Mouse (Mus musculus) splenic B cell, adult 2 months (primary cell): ENCODE results near the gene Chst3.
"Not testable (repeated sequence)": the region's sequence is repeated elsewhere in the genome, so short reads cannot be mapped to it uniquely, and the experiment has no call there.

ENCODE experiments used
- DNase-seq: peaks from one replicate; pipeline ENCODE4 v3.0.0-alpha.2; 2011; ENCODE audit warnings: low read depth, low spot score
- H3K27me3 ChIP-seq: 2 replicates; pipeline ENCODE4 v1.6.1; 2012; ENCODE audit warnings: mild to moderate bottlenecking, low read length, moderate library complexity, mixed read lengths; ENCODE audit not compliant: control insufficient read depth, poor library complexity, insufficient read depth, severe bottlenecking
- H3K36me3 ChIP-seq: 2 replicates; pipeline ENCODE4 v1.6.1; 2012; ENCODE audit warnings: mild to moderate bottlenecking, low read length, moderate library complexity, mixed read lengths; ENCODE audit not compliant: control insufficient read depth, poor library complexity, insufficient read depth, severe bottlenecking

Chst3 gene

GRCm38 (mm10) chr10:60218591-60219499 lies at the start of gene Chst3:
Gene Chst3 (minus strand): TSS chr10:60219260.
- H3K27me3 ChIP-seq = no peaks in the 10 kb centered on the region
- DNase-seq = peak; percentile 67
- H3K36me3 ChIP-seq = peaks cover 5% of the 10 kb centered on the region

- Histone ChIP-seq H3K36me3 (no peaks in the 10 kb centered on the region; the same call in 1 of the 2 replicates), H3K27me3 (no peaks in the 10 kb centered on the region)
- no peak for DNase-seq
Measured at GRCm38 (mm10) chr10:60268738-60269137, 49.7 kb upstream of the Chst3 start.

GRCm38 (mm10) chr10:60266842-60267401 lies 47.9 kb upstream of the Chst3 start:
- H3K27me3 ChIP-seq = no peaks in the 10 kb centered on the region
- DNase-seq = no peak
- no peaks in the 10 kb centered on the region; the same call in 1 of the 2 replicates for H3K36me3 ChIP-seq

GRCm38 (mm10) chr10:60265252-60265651 lies 46.2 kb upstream of the Chst3 start:
- Histone ChIP-seq H3K36me3 (no peaks in the 10 kb centered on the region), H3K27me3 (no peaks in the 10 kb centered on the region)
- DNase-seq = no peak

- peak; percentile 39 for DNase-seq
- H3K36me3 ChIP-seq = no peaks in the 10 kb centered on the region
Measured at GRCm38 (mm10) chr10:60263351-60263750, 44.3 kb upstream of the Chst3 start.

GRCm38 (mm10) chr10:60262386-60262785 lies 43.3 kb upstream of the Chst3 start:
- peak; percentile 78 for DNase-seq
- no peaks in the 10 kb centered on the region for H3K36me3 ChIP-seq

More at GRCm38 (mm10) chr10:60263351-60263750, 44.3 kb upstream of the Chst3 start:
- H3K27me3 ChIP-seq = no peaks in the 10 kb centered on the region

GRCm38 (mm10) chr10:60261530-60261929 lies 42.5 kb upstream of the Chst3 start:
- no peaks in the 10 kb centered on the region for H3K36me3 ChIP-seq
- DNase-seq = peak; percentile 38
- H3K27me3 ChIP-seq = no peaks in the 10 kb centered on the region

More at GRCm38 (mm10) chr10:60262386-60262785, 43.3 kb upstream of the Chst3 start:
- H3K27me3 ChIP-seq = no peaks in the 10 kb centered on the region

- DNase-seq = peak; percentile 89
- H3K27me3 ChIP-seq = no peaks in the 10 kb centered on the region
Measured at GRCm38 (mm10) chr10:60260557-60261294, 41.7 kb upstream of the Chst3 start.

GRCm38 (mm10) chr10:60257261-60257825 lies 38.3 kb upstream of the Chst3 start:
- H3K27me3 ChIP-seq = no peaks in the 10 kb centered on the region
- DNase-seq = no peak
- no peaks in the 10 kb centered on the region for H3K36me3 ChIP-seq

More at GRCm38 (mm10) chr10:60260557-60261294, 41.7 kb upstream of the Chst3 start:
- no peaks in the 10 kb centered on the region for H3K36me3 ChIP-seq

- H3K36me3 ChIP-seq = no peaks in the 10 kb centered on the region
- no peaks in the 10 kb centered on the region for H3K27me3 ChIP-seq
- no peak for DNase-seq
Measured at GRCm38 (mm10) chr10:60256088-60256487, 37.0 kb upstream of the Chst3 start.

- no peak for DNase-seq
- Histone ChIP-seq H3K36me3 (no peaks in the 10 kb centered on the region), H3K27me3 (no peaks in the 10 kb centered on the region)
Measured at GRCm38 (mm10) chr10:60252606-60253005, 33.5 kb upstream of the Chst3 start.

- no peak for DNase-seq
- Histone ChIP-seq H3K36me3 (no peaks in the 10 kb centered on the region), H3K27me3 (no peaks in the 10 kb centered on the region)
Measured at GRCm38 (mm10) chr10:60252187-60252586, 33.1 kb upstream of the Chst3 start.

GRCm38 (mm10) chr10:60250426-60250965 lies 31.4 kb upstream of the Chst3 start:
- peak; percentile 40 for DNase-seq
- H3K27me3 ChIP-seq = no peaks in the 10 kb centered on the region
- no peaks in the 10 kb centered on the region for H3K36me3 ChIP-seq

- H3K36me3 ChIP-seq, H3K27me3 ChIP-seq, DNase-seq: not testable (repeated sequence)
Measured at GRCm38 (mm10) chr10:60248345-60248744, 29.3 kb upstream of the Chst3 start.
